Mouse (Mus musculus) CH12.LX (cell line): Measurements from ENCODE around the gene Lmnb2. TPM values are rescaled to one million over a fixed set of nuclear protein-coding genes. Genes with fewer than 3 reads are reported as not detected.
A peak's percentile ranks its signal among the peaks of the same experiment; 100 is the strongest.

Source experiments
- DNase-seq: peaks from one replicate; pipeline ENCODE4 v3.0.0-alpha.2; 2013; ENCODE audit errors: extremely low read depth
- H3K27ac ChIP-seq: 2 replicates; pipeline ENCODE4 v1.5.1; 2012; ENCODE audit warnings: low read depth, mild to moderate bottlenecking, control low read depth, moderate library complexity; ENCODE audit not compliant: insufficient read depth
- H3K27me3 ChIP-seq: replicated peaks from 2 replicates; pipeline ENCODE3; 2012; ENCODE audit warnings: inconsistent platforms
- H3K36me3 ChIP-seq, 2 experiments: replicated peaks in 1 of 2; 2 replicates each; pipeline versions ENCODE3 to v1.6.1; 2012; ENCODE audit warnings: inconsistent platforms in 1 of 2, low read length in 1 of 2, mild to moderate bottlenecking in 1 of 2, mixed read lengths in 1 of 2, moderate library complexity in 1 of 2; ENCODE audit not compliant: control insufficient read depth in 1 of 2, insufficient read depth in 1 of 2
- H3K4me1 ChIP-seq, 2 experiments: 2 replicates each; pipeline ENCODE4 v1.6.1; 2012; ENCODE audit warnings: inconsistent platforms in 1 of 2, moderate library complexity in 1 of 2; ENCODE audit not compliant: insufficient read depth in 2 of 2, control insufficient read depth in 1 of 2
- H3K4me2 ChIP-seq: 2 replicates; pipeline ENCODE4 v1.6.1; 2012; ENCODE audit warnings: low read depth, mild to moderate bottlenecking, control low read depth; ENCODE audit not compliant: poor library complexity, insufficient read depth, severe bottlenecking
- H3K4me3 ChIP-seq, 3 experiments: fragments of 150-350 bp in 1 of 3; sonication (generic) in 1 of 3; replicated peaks in 1 of 3; 2 replicates each; pipeline versions ENCODE3 to v1.5.1; 2011 to 2012; ENCODE audit warnings: low read depth in 2 of 3, low read length in 2 of 3, mild to moderate bottlenecking in 2 of 3, moderate library complexity in 2 of 3, control low read depth in 1 of 3, improper control_type of control experiment in 1 of 3, inconsistent platforms in 1 of 3, mixed read lengths in 1 of 3; ENCODE audit not compliant: poor library complexity in 1 of 3
- H3K79me2 ChIP-seq: replicated peaks from 2 replicates; pipeline ENCODE4 v1.6.1; 2012; ENCODE audit warnings: mild to moderate bottlenecking, moderate library complexity; ENCODE audit not compliant: control insufficient read depth, poor library complexity, insufficient read depth, severe bottlenecking; ENCODE audit errors: extremely low read depth
- H3K9ac ChIP-seq: 2 replicates; pipeline ENCODE4 v1.6.1; 2012; ENCODE audit warnings: low read depth, mild to moderate bottlenecking, control low read depth, moderate library complexity; ENCODE audit not compliant: insufficient read depth
- H3K9me3 ChIP-seq: replicated peaks from 2 replicates; pipeline ENCODE3; 2012; ENCODE audit warnings: low read length, inconsistent platforms, mixed read lengths
- BHLHE40 ChIP-seq: IDR thresholded peaks from 2 replicates; pipeline ENCODE4 v1.6.1; 2011; ENCODE audit warnings: mild to moderate bottlenecking, low read depth, low read length, improper control_type of control experiment
- CTCF ChIP-seq, 2 experiments: IDR thresholded peaks in 1 of 2; conservative IDR thresholded peaks in 1 of 2; 2 replicates each; pipeline ENCODE4 v1.5.1; 2011 to 2012; ENCODE audit warnings: low read depth in 2 of 2, low read length in 2 of 2, improper control_type of control experiment in 1 of 2, inconsistent platforms in 1 of 2, mild to moderate bottlenecking in 1 of 2, moderate library complexity in 1 of 2
- E2F4 ChIP-seq: IDR thresholded peaks from 2 replicates; pipeline ENCODE4 v1.6.1; 2011; ENCODE audit warnings: low read depth, low read length, improper control_type of control experiment; ENCODE audit not compliant: insufficient replicate concordance
- ELF1 ChIP-seq: IDR thresholded peaks from 2 replicates; pipeline ENCODE4 v1.6.1; 2014; ENCODE audit warnings: low read depth, mild to moderate bottlenecking, inconsistent platforms, low read length, improper control_type of control experiment
- EP300 ChIP-seq: IDR thresholded peaks from 2 replicates; pipeline ENCODE4 v1.6.1; 2011; ENCODE audit warnings: low read length, improper control_type of control experiment
- HCFC1 ChIP-seq: IDR thresholded peaks from 2 replicates; pipeline ENCODE4 v1.6.1; 2012; ENCODE audit warnings: low read depth, mild to moderate bottlenecking, inconsistent platforms, low read length, improper control_type of control experiment
- IRF4 ChIP-seq: IDR thresholded peaks from 2 replicates; pipeline ENCODE4 v1.6.1; 2014; ENCODE audit warnings: low read depth, mild to moderate bottlenecking, inconsistent platforms, low read length, improper control_type of control experiment
- KAT2A ChIP-seq: IDR thresholded peaks from 2 replicates; pipeline ENCODE4 v1.6.1; 2012; ENCODE audit warnings: low read length, improper control_type of control experiment, inconsistent platforms; ENCODE audit not compliant: insufficient replicate concordance
- MXI1 ChIP-seq: IDR thresholded peaks from 2 replicates; pipeline ENCODE4 v1.6.1; 2011; ENCODE audit warnings: mild to moderate bottlenecking, low read depth, low read length, improper control_type of control experiment
- NRF1 ChIP-seq: IDR thresholded peaks from 2 replicates; pipeline ENCODE4 v1.6.1; 2014; ENCODE audit warnings: low read depth, mild to moderate bottlenecking, inconsistent platforms, low read length, improper control_type of control experiment, moderate library complexity
- POLR2A ChIP-seq: IDR thresholded peaks from 2 replicates; pipeline ENCODE4 v1.6.1; 2011; ENCODE audit warnings: low read depth, mild to moderate bottlenecking, improper control_type of control experiment, low read length
- RAD21 ChIP-seq: IDR thresholded peaks from 2 replicates; pipeline ENCODE4 v1.6.1; 2011; ENCODE audit warnings: low read depth, mild to moderate bottlenecking, low read length, improper control_type of control experiment, moderate library complexity
- RCOR1 ChIP-seq: conservative IDR thresholded peaks from 2 replicates; pipeline ENCODE4 v1.6.1; 2012; ENCODE audit warnings: low read depth, mild to moderate bottlenecking, inconsistent platforms, low read length, improper control_type of control experiment
- SIN3A ChIP-seq: IDR thresholded peaks from 2 replicates; pipeline ENCODE4 v1.6.1; 2012; ENCODE audit warnings: low read length, improper control_type of control experiment, inconsistent platforms
- SMC3 ChIP-seq: IDR thresholded peaks from 2 replicates; pipeline ENCODE4 v1.6.1; 2011; ENCODE audit warnings: low read depth, low read length, improper control_type of control experiment
- TBP ChIP-seq: conservative IDR thresholded peaks from 2 replicates; pipeline ENCODE4 v1.6.1; 2011; ENCODE audit warnings: low read depth, low read length, improper control_type of control experiment
- TCF12 ChIP-seq: IDR thresholded peaks from 2 replicates; pipeline ENCODE4 v1.6.1; 2014; ENCODE audit warnings: low read depth, mild to moderate bottlenecking, inconsistent platforms, low read length, improper control_type of control experiment
- UBTF ChIP-seq: IDR thresholded peaks from 2 replicates; pipeline ENCODE4 v1.6.1; 2012; ENCODE audit warnings: low read depth, mild to moderate bottlenecking, inconsistent platforms, low read length, improper control_type of control experiment, moderate library complexity
- USF2 ChIP-seq: conservative IDR thresholded peaks from 2 replicates; pipeline ENCODE4 v1.6.1; 2011; ENCODE audit warnings: low read depth, low read length, improper control_type of control experiment
- ZC3H11A ChIP-seq: IDR thresholded peaks from 2 replicates; pipeline ENCODE4 v1.6.1; 2012; ENCODE audit warnings: low read depth, mild to moderate bottlenecking, inconsistent platforms, low read length, improper control_type of control experiment
- ZNF384 ChIP-seq: IDR thresholded peaks from 2 replicates; pipeline ENCODE4 v1.6.1; 2012; ENCODE audit warnings: low read depth, low read length, improper control_type of control experiment, inconsistent platforms
- dilution Hi-C: fragments of 300-500 bp; cut with MboI; formaldehyde crosslinking; loops from 2 replicates; pipeline ENCODE4 v1.14.3; 2020; ENCODE audit warnings: low sequenced_read_pairs; ENCODE audit not compliant: extremely low pct_unique_long_range_greater_than_20kb, extremely low pct_ligation_motif_present
- in situ Hi-C: fragments of 300-500 bp; cut with MboI; formaldehyde crosslinking; loops from 3 replicates; pipeline ENCODE4 v1.14.3; 2019; ENCODE audit warnings: low sequenced_read_pairs, low pct_ligation_motif_present, low pct_unique_long_range_greater_than_20kb, mixed read lengths
- polyA plus RNA-seq: library from polyadenylated mRNA; unstranded; fragments of >175 nt; gene quantifications from 2 replicates; pipeline ENCODE4 v1.2.1, GENCODE M21; 2012; ENCODE audit warnings: low read depth; ENCODE audit not compliant: insufficient read length
- total RNA-seq, 2 experiments: library from RNA; depleted of rRNA; stranded (reverse); fragments of 300-350 nt in 1 of 2; fragments of >200 nt in 1 of 2; gene quantifications; 2 replicates each; pipeline ENCODE4 v1.2.3; 2012 to 2014

Gene Lmnb2
- total and polyA plus RNA-seq, 3 experiments, result 20.7 to 25.8 (median 23.7) TPM

DNA sequence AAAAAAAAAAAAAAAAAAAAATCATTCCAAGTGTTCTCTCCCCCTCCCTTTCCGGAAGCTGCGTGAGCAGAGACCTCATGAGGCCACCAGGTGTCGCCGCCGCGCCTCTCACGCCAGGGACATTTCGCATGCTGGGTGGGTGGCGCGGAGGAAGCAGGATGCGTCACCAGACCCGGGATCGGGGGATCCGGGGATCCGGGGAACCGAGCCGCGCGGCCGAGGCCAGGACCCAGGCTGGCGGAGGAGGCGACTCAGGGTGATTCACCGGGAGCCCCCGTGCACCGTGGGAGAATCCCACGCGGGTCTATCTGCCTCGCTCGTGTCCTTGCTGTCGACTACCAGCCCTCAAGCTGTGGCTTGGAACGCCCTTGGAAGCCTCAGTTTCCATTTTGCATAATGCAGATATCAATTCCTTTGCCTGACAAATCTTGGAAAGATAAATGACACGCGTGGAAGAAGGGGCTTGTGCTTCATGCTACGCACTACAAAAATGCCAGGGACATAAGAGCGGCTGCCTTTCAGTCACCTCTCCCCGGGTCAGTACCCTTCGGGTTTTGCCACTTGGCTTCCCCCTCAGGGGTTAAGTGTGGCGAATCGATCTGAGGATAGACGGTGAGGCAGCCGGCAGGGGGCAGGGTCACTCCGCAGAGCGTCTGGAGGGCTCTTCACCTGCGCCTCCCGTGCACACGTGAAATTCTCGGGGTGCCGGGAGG lies 10.7 kb upstream of the Lmnb2 start (continued):
- TF ChIP-seq RCOR1, result peak; percentile 36; the same call in 1 of the 2 replicates
- peak in 1 of 2 experiments; percentile 95; a peak in 2 of 4 replicates for TF ChIP-seq CTCF (conservative IDR thresholded peaks at IDR 0.05 in 1 of 2, IDR thresholded peaks at IDR 0.05 in 1 of 2; ENCODE audit: low read depth in 2 of 2, low read length in 2 of 2)
- TF ChIP-seq ZNF384, result peak; percentile 97
- peak; percentile 99 for TF ChIP-seq BHLHE40
- peak; percentile 87 for TF ChIP-seq ELF1
- TF ChIP-seq ZC3H11A, result peak; percentile 90
- TF ChIP-seq NRF1, result 0 out of 2 replicates have a peak, but pooled peaks have one; percentile 18
- no peak; the same call in 1 of the 2 replicates for TF ChIP-seq EP300
- no peak for TF ChIP-seq KAT2A
- TF ChIP-seq SMC3, result peak; percentile 98
- no peak; the same call in none of the 2 replicates for TF ChIP-seq SIN3A
- TF ChIP-seq RAD21, result peak; percentile 92
- TF ChIP-seq HCFC1, result peak; percentile 44
- 0 out of 2 replicates have a peak, but pooled peaks have one; percentile 52 for TF ChIP-seq TCF12
- TF ChIP-seq, all 38 proteins: peak for 18

DNA sequence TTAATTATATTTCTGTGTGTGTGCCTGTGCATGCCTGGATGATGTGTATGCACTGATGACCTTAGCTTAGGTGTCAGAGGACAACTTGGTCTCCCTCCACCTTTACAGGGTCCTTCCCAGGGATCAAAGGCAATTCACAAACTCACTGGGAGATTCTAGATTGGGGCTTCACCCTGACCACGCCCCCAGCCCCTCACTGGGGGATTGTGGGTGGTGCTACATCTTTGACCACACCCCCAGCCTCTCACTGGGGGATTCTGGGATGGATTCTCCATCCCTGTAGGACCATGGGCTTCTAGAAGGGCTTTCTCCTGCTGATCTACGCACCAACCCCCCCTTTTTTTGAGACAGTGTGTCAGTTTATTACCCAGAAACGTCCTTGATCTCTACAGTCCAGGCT lies 7.4 kb upstream of the Lmnb2 start:
- TF ChIP-seq BHLHE40, result no peak
- TF ChIP-seq HCFC1, result no peak
- TF ChIP-seq ELF1, result no peak
- H3K27ac ChIP-seq, result no peak overlapping the region
- no peak overlapping the region for H3K4me3 ChIP-seq
- peaks cover 22% of the 10 kb centered on the region for H3K27me3 ChIP-seq
- H3K4me1 ChIP-seq, result peaks cover 0 to 16% of the 10 kb centered on the region in 2 experiments; a peak in 2 of 4 replicates
- no peak overlapping the region for H3K9ac ChIP-seq
- peaks cover 5% of the 10 kb centered on the region for H3K79me2 ChIP-seq
- no peak for DNase-seq
- no peak overlapping the region for H3K4me2 ChIP-seq
- dilution Hi-C loops (no loop called here), in situ Hi-C loops (loop anchor here (5.0 to 10.0 kb wide), 2 partner anchors 67 to 239 kb away; partner anchors contain the start of gene Pias4)
- peaks cover 3% of the 10 kb centered on the region for H3K9me3 ChIP-seq
- no peaks in the 10 kb centered on the region for H3K36me3 ChIP-seq

DNA sequence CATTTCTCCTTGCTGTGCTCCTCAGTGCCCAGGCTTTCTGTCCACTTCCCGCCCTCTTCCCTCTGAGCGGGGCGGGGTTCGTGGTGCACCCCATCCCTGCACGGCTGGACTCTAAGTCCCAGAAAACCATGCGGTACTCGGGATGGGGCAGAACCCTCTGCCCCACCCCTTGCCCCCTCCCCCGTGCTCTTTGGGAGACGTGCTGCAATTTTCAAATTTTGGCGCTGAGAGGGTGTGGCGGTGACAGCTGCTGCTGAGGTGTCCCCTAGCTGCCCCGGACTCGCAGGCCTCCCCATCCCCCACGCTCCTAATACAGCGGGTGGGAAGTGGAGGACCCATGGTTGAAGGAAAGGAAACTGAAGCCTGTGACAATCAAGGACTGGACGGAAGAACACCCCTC lies 3.9 kb upstream of the Lmnb2 start:
- in situ Hi-C loops, result loop anchor here (10.0 kb wide), 1 partner anchor 243 kb away; the partner anchor contains the start of gene Pias4
- no peak for DNase-seq
- Histone ChIP-seq H3K36me3 (no peaks in the 10 kb centered on the region), H3K4me1 (peaks cover 3 to 10% of the 10 kb centered on the region in 2 experiments; a peak in 2 of 4 replicates), H3K9me3 (peaks cover 3% of the 10 kb centered on the region), H3K4me3 (no peak overlapping the region), H3K27me3 (peaks cover 37% of the 10 kb centered on the region)
- TF ChIP-seq E2F4 (no peak), POLR2A (no peak), TBP (no peak), USF2 (no peak), IRF4 (no peak), RCOR1 (no peak), MXI1 (no peak), NRF1 (no peak), UBTF (no peak)
- TF ChIP-seq, all 38 proteins: peak for 0
- no peak overlapping the region for H3K27ac ChIP-seq
- no peak overlapping the region for H3K4me2 ChIP-seq
- dilution Hi-C loops, result no loop called here
- H3K9ac ChIP-seq, result no peak overlapping the region
- no peaks in the 10 kb centered on the region for H3K79me2 ChIP-seq
